Mouse (Mus musculus) small intestine, adult 2 months (tissue): ENCODE results near the gene Gm6169.
"Not testable (repeated sequence)": the region's sequence is repeated elsewhere in the genome, so short reads cannot be mapped to it uniquely, and the experiment has no call there.

ENCODE experiments used
- CTCF ChIP-seq: fragments of 200-500 bp; IDR thresholded peaks from 2 replicates; pipeline ENCODE4 v1.5.1; 2012; ENCODE audit warnings: low read depth, mild to moderate bottlenecking, control low read depth, inconsistent platforms, low read length, moderate library complexity, mixed read lengths; ENCODE audit not compliant: insufficient replicate concordance, insufficient read length; ENCODE audit errors: extremely low read depth
- POLR2A ChIP-seq: fragments of 200-500 bp; IDR thresholded peaks from 2 replicates; pipeline ENCODE4 v1.6.1; 2012; ENCODE audit warnings: low read depth, mild to moderate bottlenecking, control low read depth, inconsistent platforms, low read length, moderate library complexity

DNA sequence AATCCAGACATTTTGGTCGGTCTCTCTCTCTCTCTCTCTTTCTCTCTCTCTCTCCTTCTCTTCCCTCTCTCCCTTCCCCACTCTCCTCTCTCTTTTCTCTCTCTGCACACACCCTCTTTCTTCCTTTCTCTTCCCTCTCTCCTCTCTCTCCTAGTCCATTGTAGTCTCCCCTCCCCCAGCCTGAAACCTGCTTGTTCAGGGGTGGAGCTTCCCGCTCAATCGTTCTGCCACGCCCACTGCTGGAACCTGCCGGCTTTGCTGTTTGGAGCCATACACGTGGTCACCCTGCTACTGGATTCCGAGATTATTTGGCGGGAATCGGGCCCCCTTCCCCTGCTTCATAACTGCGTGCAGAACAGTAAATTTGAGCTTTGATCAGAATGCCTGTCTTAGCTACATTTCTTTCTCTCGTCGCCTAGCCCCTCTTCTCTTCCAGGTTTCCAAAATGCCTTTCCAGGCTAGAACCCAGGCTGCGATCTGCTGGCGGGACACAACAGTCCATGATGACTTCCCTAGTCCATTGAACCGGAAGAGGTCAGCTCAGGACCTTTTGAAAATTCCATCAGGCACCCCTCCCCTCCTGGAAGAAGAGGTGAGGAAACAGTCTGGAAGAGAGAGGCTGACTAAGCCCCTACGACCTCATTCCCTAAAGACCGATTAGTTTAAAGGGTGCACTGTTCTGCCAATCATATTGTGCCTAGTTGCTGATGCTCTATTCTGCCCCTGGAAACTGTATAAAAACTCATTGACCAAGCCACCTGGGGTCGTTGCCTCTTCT, 34.0 kb downstream of the Gm6169 start:
- not testable (repeated sequence) for TF ChIP-seq POLR2A, CTCF
